Mouse (Mus musculus) forebrain, embryonic 14.5 days (tissue): ENCODE results near the gene Acoxl. TPM values are rescaled to one million over a fixed set of nuclear protein-coding genes. Genes with fewer than 3 reads are reported as not detected.

Experiments used
- ATAC-seq: fragments of 200-750 bp; cut with Nextera tagmentation; 2 replicates; pipeline ENCODE4 v1.8.0; 2017; ENCODE audit warnings: mild to moderate bottlenecking, moderate library complexity
- DNase-seq: peaks from one replicate; pipeline ENCODE4 v3.0.0-alpha.2; 2015; ENCODE audit warnings: low spot score
- H3K27ac ChIP-seq: fragments of 300-500 bp; sonication (generic); 2 replicates; pipeline ENCODE4 v1.5.1; 2014; ENCODE audit warnings: low read depth, mild to moderate bottlenecking, control low read depth, low read length, moderate library complexity
- H3K27me3 ChIP-seq: fragments of 300-500 bp; sonication (generic); replicated peaks from 2 replicates; pipeline ENCODE4 v1.6.1; 2014; ENCODE audit warnings: low read length, control low read depth, mixed read lengths; ENCODE audit not compliant: control insufficient read depth, insufficient read depth
- H3K36me3 ChIP-seq: fragments of 300-500 bp; sonication (generic); 2 replicates; pipeline ENCODE4 v1.6.1; 2014; ENCODE audit warnings: low read length, control low read depth; ENCODE audit not compliant: control insufficient read depth, insufficient read depth
- H3K4me1 ChIP-seq: fragments of 300-500 bp; sonication (generic); 2 replicates; pipeline ENCODE4 v1.6.1; 2014; ENCODE audit warnings: antibody characterized with exemption, low read length, control low read depth; ENCODE audit not compliant: control insufficient read depth, insufficient read depth
- H3K4me2 ChIP-seq: fragments of 300-500 bp; sonication (generic); 2 replicates; pipeline ENCODE4 v1.6.1; 2014; ENCODE audit warnings: mild to moderate bottlenecking, control low read depth, low read length
- H3K4me3 ChIP-seq: fragments of 300-500 bp; sonication (generic); 2 replicates; pipeline ENCODE4 v1.5.1; 2014; ENCODE audit warnings: low read depth, low read length, control low read depth
- H3K9ac ChIP-seq: fragments of 300-500 bp; sonication (generic); 2 replicates; pipeline ENCODE4 v1.6.1; 2014; ENCODE audit warnings: mild to moderate bottlenecking, low read length, control low read depth, moderate library complexity
- H3K9me3 ChIP-seq: fragments of 300-500 bp; sonication (generic); replicated peaks from 2 replicates; pipeline ENCODE4 v1.6.1; 2016; ENCODE audit warnings: low read length, control low read depth, mixed read lengths; ENCODE audit not compliant: control insufficient read depth
- WGBS: fragments of 180-500 bp; shearing (Covaris S2); extraction: QIAGEN DNeasy Blood & Tissue Kit; methylation state at CpG from one replicate; pipeline ENCODE4 v1.1.7; 2014; 5-methylcytosine and 5-hydroxymethylcytosine counted together
- polyA plus RNA-seq: library from polyadenylated mRNA; unstranded; fragments of >200 nt; fragmentation: Nextera tagmentation; extraction: Ambion mirVana; gene quantifications from 2 replicates; pipeline ENCODE4 v1.2.1, GENCODE M21; 2014

The Acoxl gene
- polyA plus RNA-seq, 1 experiment from 2014 or later, result not detected

DNA sequence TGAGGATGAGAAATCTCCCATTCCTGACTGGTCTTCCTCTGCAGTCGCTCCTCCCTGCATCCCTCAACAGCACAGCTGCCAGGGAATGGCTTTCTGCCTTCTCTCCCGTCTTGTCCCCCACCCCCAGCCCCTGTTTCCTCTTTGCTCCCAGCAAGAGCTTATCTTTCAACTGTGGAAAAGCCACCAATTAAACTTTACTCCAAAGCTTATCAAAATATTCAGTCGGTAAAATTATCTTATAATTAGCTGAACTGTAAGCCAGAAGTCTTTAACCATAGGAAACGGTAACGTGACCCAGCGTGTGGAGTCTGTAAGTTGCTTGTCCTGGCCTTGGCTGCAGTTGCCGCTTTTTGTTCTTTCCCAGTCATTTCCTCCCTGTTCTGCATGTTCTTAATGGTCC is 70.2 kb downstream of the Acoxl start:
- H3K27ac ChIP-seq, result no peak overlapping the region
- H3K4me3 ChIP-seq, result no peak overlapping the region
- H3K9ac ChIP-seq, result no peak overlapping the region
- H3K9me3 ChIP-seq, result no peaks in the 10 kb centered on the region
- no peaks in the 10 kb centered on the region for H3K36me3 ChIP-seq
- DNase-seq (no peak), ATAC-seq (no peak)
- no peaks in the 10 kb centered on the region; the same call in 1 of the 2 replicates for H3K4me1 ChIP-seq
- H3K27me3 ChIP-seq, result no peaks in the 10 kb centered on the region
- H3K4me2 ChIP-seq, result no peak overlapping the region
- 57% methylated on average over 7 of the region's 7 CpGs for WGBS

DNA sequence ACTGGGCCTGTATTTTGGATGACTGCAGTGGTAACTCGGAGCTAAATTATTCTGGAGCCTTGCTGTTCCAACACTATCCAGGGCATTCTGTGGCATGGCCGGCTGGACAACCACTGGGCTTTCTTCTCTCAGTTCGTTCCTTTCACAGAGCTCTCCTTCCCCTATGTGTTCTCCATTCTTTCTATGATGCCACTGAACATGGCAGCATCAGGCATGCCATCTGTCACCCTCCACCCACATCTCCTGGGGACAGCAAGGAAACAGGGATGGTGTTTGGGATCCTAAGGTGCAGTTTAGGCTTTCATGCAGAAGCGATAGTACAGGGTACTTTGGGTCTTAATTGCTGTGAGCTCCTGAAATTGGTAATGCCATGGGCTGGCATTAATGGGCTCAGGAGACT is 71.1 kb downstream of the Acoxl start:
- Histone ChIP-seq H3K9ac (no peak overlapping the region), H3K36me3 (no peaks in the 10 kb centered on the region), H3K27ac (no peak overlapping the region), H3K4me2 (no peak overlapping the region), H3K4me3 (no peak overlapping the region), H3K9me3 (no peaks in the 10 kb centered on the region), H3K4me1 (no peaks in the 10 kb centered on the region; the same call in 1 of the 2 replicates), H3K27me3 (no peaks in the 10 kb centered on the region)
- no peak for ATAC-seq
- DNase-seq, result no peak
- 78% methylated on average over 4 of the region's 4 CpGs for WGBS

DNA sequence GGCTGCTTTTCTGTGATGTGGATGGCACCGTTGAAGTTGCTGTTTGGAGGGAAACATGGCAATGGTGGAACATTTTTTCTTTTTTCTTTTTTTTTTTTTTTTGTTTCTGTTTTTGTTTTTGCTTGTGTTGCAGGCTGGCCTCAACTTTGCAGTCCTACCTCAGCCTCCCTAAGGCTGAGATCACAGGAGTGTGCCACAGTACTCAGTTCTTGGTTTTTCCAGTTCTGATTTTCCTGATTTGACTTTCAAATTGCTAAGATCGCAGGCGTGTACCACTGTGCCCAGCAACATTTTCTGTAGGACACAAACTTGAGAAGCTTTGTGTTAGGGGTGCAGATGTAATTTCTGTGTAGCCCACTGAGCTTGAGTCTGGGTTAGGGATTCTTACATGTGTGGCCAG is 72.9 kb downstream of the Acoxl start:
- Histone ChIP-seq H3K27me3 (no peaks in the 10 kb centered on the region), H3K4me3 (no peak overlapping the region), H3K4me2 (no peak overlapping the region), H3K36me3 (no peaks in the 10 kb centered on the region), H3K4me1 (no peaks in the 10 kb centered on the region; the same call in 1 of the 2 replicates), H3K9ac (no peak overlapping the region), H3K27ac (no peak overlapping the region), H3K9me3 (no peaks in the 10 kb centered on the region)
- DNase-seq (no peak), ATAC-seq (no peak)
- 89% methylated on average over 3 of the region's 3 CpGs for WGBS

DNA sequence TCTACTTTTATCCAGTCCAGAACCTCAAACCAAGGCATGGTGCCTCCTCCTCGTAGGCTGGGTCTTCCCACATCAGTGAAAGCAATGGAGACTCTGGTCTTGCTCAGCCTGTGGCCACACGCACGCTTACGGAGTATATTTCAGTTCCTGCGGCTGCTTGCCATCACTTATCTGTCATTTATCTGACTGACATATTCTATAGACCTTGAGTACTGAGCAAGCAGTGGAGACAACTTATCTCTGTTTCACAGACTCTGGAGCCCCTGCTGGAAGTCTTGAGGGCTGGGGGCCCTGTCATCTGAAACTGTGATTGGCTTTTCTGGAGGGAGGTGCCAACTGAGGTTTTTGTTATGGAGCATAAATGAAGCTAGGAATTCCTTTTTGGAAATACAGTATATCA is 75.4 kb downstream of the Acoxl start:
- Histone ChIP-seq H3K4me3 (no peak overlapping the region), H3K4me1 (no peaks in the 10 kb centered on the region), H3K27ac (no peak overlapping the region), H3K36me3 (no peaks in the 10 kb centered on the region), H3K9ac (no peak overlapping the region), H3K27me3 (no peaks in the 10 kb centered on the region), H3K9me3 (no peaks in the 10 kb centered on the region), H3K4me2 (no peak overlapping the region)
- 93% methylated on average over 5 of the region's 5 CpGs for WGBS
- ATAC-seq (no peak), DNase-seq (no peak)

DNA sequence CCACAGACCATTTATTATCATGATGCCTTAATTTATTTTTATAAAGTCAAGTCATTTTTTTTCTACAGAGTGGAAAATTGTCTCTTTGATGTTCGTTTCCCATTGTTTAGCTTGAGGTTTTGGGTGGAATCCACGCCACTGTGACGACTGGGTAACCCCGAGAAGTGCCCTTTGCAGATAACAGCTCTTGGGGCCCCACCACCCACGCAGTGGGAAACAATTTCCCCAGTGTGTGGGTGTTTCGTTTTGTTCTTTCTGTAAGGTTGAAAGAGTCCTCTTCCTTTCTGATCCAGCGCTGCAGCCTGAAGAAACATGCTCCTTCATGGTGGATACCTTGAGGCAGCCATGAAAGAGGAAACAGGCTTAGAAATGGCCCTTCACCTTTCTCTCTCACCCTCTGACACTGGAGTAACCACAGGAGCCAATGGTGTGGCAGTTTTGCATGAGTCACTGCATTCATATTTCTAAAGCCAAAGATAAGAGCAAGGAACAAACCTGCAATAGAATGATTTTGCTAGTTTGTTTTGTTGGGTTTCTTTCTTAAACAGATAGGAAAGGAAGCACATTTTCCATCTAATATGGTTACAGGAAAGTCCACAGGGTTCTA is 78.2 kb downstream of the Acoxl start:
- DNase-seq (no peak), ATAC-seq (no peak)

DNA sequence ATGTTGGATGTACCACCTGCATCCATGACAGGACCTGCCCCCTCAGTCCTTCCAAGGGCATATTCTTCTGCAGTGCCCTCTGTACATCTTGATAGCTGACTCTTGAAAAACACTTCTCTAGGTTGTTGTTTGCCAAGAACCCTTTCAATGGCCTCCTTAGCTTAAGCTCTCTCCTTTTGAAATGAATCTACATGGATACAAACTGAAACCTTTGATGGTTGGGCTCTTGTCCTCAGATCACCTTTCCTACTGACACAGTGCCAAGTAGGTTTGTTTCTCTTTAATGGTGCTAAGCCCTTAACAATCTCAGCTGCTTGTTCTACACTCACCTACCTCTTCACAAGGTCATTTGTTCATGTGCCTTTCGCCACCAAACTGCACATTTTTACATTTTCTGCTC is 81.1 kb downstream of the Acoxl start:
- Histone ChIP-seq H3K4me3 (no peak overlapping the region), H3K4me1 (no peaks in the 10 kb centered on the region), H3K9me3 (no peaks in the 10 kb centered on the region), H3K27ac (no peak overlapping the region), H3K4me2 (no peak overlapping the region), H3K36me3 (no peaks in the 10 kb centered on the region), H3K9ac (no peak overlapping the region), H3K27me3 (no peaks in the 10 kb centered on the region)
- 82% methylated on average over 1 of the region's 1 CpGs for WGBS
- no peak for ATAC-seq
- DNase-seq, result no peak

More for the DNA sequence above, 78.2 kb downstream of the Acoxl start:
- Histone ChIP-seq H3K4me1 (no peaks in the 10 kb centered on the region), H3K4me2 (no peak overlapping the region), H3K27ac (no peak overlapping the region), H3K9ac (no peak overlapping the region), H3K27me3 (no peaks in the 10 kb centered on the region), H3K9me3 (no peaks in the 10 kb centered on the region), H3K36me3 (no peaks in the 10 kb centered on the region), H3K4me3 (no peak overlapping the region)
- WGBS, result 78% methylated on average over 7 of the region's 7 CpGs

DNA sequence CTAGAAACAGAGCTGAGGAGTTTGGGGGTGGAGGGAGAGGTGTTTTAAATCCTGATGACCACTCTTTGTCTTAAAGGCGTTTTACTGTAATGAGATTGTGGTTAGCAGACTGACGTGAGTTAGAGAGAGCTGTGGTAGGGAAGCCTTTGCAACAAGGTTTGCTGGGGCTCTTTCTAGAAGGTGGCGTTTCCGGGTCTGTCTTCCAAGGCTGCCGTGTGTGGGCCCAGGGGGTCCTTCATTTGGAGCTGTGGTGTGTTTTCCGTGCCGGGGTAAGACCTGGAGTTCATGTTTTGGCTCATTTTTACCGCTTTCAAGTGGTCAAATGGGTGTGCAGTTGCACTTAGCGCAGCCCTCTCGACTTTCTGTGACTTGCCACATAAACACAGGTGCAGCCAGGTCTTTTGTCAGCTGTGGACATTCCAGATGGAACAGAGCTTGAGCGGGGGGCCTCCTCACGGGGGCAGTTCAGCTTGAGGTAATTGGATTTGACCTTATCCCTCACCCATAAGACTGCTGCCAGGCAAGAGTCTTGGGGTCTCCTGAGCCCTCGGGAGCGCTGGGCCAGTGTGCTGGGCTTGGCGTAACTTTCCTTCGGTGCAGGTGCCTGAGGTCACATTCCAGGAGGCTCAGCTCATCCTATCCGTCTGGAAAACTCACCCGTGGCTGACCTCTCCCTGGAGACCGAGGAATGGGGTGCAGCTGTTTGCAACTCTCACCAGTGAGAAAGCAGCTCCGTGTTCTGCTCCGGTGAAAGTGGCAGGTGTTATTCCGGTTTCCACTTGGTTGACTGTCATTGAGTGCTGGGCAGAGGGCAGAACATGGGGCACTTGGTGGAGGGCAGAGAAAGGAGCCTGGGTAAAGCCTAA is 83.6 kb downstream of the Acoxl start:
- no peak for ATAC-seq

DNA sequence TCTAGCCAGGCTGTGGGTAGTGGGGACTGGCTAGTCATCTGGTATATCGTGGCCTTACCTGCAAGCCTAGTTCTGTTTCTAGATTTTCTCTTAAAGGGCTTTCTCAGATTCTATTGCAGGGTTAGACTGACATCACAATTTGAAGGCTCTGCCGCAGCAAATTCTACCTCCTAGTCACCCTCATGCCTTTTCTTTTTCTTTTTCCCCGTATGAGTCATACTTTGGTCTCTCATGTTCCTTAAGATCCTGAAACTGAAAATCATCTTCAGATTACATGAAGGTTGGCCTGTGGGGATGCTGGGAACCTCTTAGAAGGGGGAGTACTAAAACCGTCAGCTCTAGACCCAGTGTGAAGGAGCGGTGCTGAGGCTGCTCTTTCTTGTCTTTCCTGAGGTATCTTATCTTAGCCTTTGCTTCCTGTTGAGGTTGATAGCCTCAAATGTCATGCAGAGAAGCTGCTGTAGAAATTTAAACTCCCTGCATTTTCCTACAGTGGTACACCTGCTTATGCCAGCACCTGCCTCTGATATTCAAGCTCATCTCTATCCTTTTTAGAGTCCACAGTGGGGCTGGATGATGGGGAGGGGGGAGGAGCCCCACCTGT is 84.5 kb downstream of the Acoxl start:
- no peak for ATAC-seq
- WGBS, result 84% methylated on average over 5 of the region's 5 CpGs

More for the DNA sequence above, 83.6 kb downstream of the Acoxl start:
- no peak overlapping the region for H3K4me2 ChIP-seq
- 72% methylated on average over 22 of the region's 22 CpGs for WGBS
- no peak overlapping the region for H3K4me3 ChIP-seq
- no peak overlapping the region for H3K9ac ChIP-seq
- H3K27ac ChIP-seq, result no peak overlapping the region
- no peaks in the 10 kb centered on the region for H3K27me3 ChIP-seq
- no peaks in the 10 kb centered on the region for H3K9me3 ChIP-seq
- no peaks in the 10 kb centered on the region for H3K36me3 ChIP-seq
- no peaks in the 10 kb centered on the region for H3K4me1 ChIP-seq
- DNase-seq, result no peak

More for the DNA sequence above, 84.5 kb downstream of the Acoxl start:
- Histone ChIP-seq H3K4me2 (no peak overlapping the region), H3K9ac (no peak overlapping the region), H3K4me1 (no peaks in the 10 kb centered on the region), H3K27ac (no peak overlapping the region), H3K4me3 (no peak overlapping the region), H3K27me3 (no peaks in the 10 kb centered on the region), H3K9me3 (no peaks in the 10 kb centered on the region), H3K36me3 (no peaks in the 10 kb centered on the region)
- no peak for DNase-seq
